Mouse (Mus musculus) embryonic facial prominence, embryonic 11.5 days (tissue): ENCODE results near the gene Nid1. TPM values are rescaled to one million over a fixed set of nuclear protein-coding genes. Genes with fewer than 3 reads are reported as not detected.

Experiments used
- ATAC-seq: fragments of 200-750 bp; cut with Nextera tagmentation; replicated peaks from 2 replicates; pipeline ENCODE4 v1.8.0; 2017; ENCODE audit warnings: low read depth; ENCODE audit not compliant: insufficient number of reproducible peaks, low FRiP score, low TSS enrichment
- DNase-seq: peaks from one replicate; pipeline ENCODE4 v3.0.0-alpha.2; 2015; ENCODE audit warnings: low spot score
- H3K27ac ChIP-seq: fragments of 300-500 bp; sonication (generic); replicated peaks from 2 replicates; pipeline ENCODE4 v1.5.1; 2014; ENCODE audit warnings: mild to moderate bottlenecking, low read depth, low read length, control low read depth
- H3K27me3 ChIP-seq: fragments of 300-500 bp; sonication (generic); 2 replicates; pipeline ENCODE4 v1.6.1; 2014; ENCODE audit warnings: mild to moderate bottlenecking, low read length, moderate library complexity, mixed read lengths; ENCODE audit not compliant: control insufficient read depth, insufficient read depth
- H3K36me3 ChIP-seq: fragments of 300-500 bp; sonication (generic); replicated peaks from 2 replicates; pipeline ENCODE4 v1.6.1; 2014; ENCODE audit warnings: low read depth, mild to moderate bottlenecking, low read length, moderate library complexity, mixed read lengths; ENCODE audit not compliant: control insufficient read depth, insufficient read depth
- H3K4me1 ChIP-seq: fragments of 300-500 bp; sonication (generic); 2 replicates; pipeline ENCODE4 v1.6.1; 2014; ENCODE audit warnings: low read length, mixed read lengths; ENCODE audit not compliant: control insufficient read depth, insufficient read depth
- H3K4me2 ChIP-seq: fragments of 300-500 bp; sonication (generic); 2 replicates; pipeline ENCODE4 v1.6.1; 2014; ENCODE audit warnings: low read depth, mild to moderate bottlenecking, control low read depth, low read length, moderate library complexity
- H3K4me3 ChIP-seq: fragments of 300-500 bp; sonication (generic); 2 replicates; pipeline ENCODE4 v1.5.1; 2014; ENCODE audit warnings: low read depth, low read length, control low read depth
- H3K9ac ChIP-seq: fragments of 300-500 bp; sonication (generic); replicated peaks from 2 replicates; pipeline ENCODE4 v1.6.1; 2014; ENCODE audit warnings: mild to moderate bottlenecking, control low read depth, low read length
- H3K9me3 ChIP-seq: fragments of 300-500 bp; sonication (generic); replicated peaks from 2 replicates; pipeline ENCODE4 v1.6.1; 2016; ENCODE audit warnings: mild to moderate bottlenecking, low read length, inconsistent platforms, mixed read lengths; ENCODE audit not compliant: control insufficient read depth
- WGBS: fragments of 180-500 bp; shearing (Covaris S2); extraction: QIAGEN DNeasy Blood & Tissue Kit; methylation state at CpG from one replicate; pipeline ENCODE4 v1.1.7; 2014; 5-methylcytosine and 5-hydroxymethylcytosine counted together
- polyA plus RNA-seq: library from polyadenylated mRNA; unstranded; fragments of >200 nt; fragmentation: Nextera tagmentation; extraction: Ambion mirVana; gene quantifications from 2 replicates; pipeline ENCODE4 v1.2.1, GENCODE M21; 2014

The Nid1 gene
- polyA plus RNA-seq, 1 experiment from 2014 or later: 54.8 TPM

DNA sequence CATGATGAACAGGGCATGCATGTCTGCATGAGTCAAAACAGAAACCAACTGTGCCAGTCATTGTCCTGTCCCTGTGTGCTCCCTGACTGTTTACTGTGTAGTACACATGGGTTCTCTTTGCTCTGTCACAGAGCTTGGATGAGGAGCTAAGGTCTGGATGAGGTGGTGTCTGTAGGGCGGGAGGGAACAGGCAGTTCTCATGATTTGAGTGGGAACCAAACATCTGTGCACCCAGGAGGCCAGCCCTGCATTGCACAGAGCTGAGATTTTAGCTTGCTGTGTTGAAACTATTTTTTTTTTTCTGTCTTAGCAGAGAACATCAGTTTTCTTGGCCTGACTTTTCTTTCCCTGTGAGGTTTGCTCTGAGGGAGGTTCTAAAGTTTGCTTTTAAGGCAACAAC is 50.5 kb downstream of the Nid1 start:
- Histone ChIP-seq H3K27me3 (no peaks in the 10 kb centered on the region), H3K9ac (no peak overlapping the region), H3K4me1 (no peaks in the 10 kb centered on the region), H3K27ac (no peak overlapping the region), H3K36me3 (no peaks in the 10 kb centered on the region), H3K4me3 (no peak overlapping the region), H3K4me2 (no peak overlapping the region), H3K9me3 (no peaks in the 10 kb centered on the region)
- DNase-seq: no peak
- WGBS: 95% methylated on average over 1 of the region's 1 CpGs
- no peak for ATAC-seq

DNA sequence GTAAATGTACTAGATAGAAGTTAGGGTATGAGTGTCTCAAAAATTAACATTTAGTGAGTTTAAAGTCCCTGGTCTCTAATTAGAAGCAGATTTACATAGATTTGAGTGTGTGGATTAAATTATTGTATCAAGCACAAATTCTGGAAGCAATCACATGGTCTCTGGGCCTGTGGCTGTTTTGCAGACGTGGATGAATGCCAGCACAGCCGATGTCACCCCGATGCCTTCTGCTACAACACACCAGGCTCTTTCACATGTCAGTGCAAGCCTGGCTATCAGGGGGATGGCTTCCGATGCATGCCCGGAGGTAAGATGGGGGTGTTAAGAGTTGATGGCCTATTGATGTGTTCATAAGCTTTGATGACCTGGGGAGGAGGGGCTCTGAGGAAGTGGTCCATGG is 52.5 kb downstream of the Nid1 start:
- Histone ChIP-seq H3K36me3 (no peaks in the 10 kb centered on the region), H3K27me3 (no peaks in the 10 kb centered on the region), H3K9me3 (no peaks in the 10 kb centered on the region), H3K9ac (no peak overlapping the region), H3K27ac (no peak overlapping the region), H3K4me1 (no peaks in the 10 kb centered on the region), H3K4me2 (no peak overlapping the region), H3K4me3 (no peak overlapping the region)
- DNase-seq: peak; percentile 45
- 42% methylated on average over 5 of the region's 5 CpGs for WGBS
- no peak; the same call in 1 of the 2 replicates for ATAC-seq

DNA sequence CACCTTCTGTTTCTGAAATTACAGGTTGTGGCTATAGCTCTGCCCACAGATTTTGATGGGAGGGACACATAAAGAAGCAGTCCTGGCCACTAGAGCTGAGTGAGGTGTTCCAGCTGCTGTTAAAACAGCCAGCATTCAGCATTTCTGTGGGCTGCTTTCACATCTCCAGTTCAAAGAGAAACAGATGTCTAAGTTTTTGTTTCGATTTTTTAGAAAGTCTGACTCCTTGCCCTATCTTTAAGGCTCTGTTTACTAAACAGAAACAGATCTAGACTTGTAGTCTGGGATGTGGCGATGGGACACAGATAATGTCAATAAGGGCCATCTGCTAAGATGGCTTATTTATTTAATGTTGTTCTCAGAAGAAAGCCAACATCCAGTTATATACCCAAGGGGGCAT is 54.8 kb downstream of the Nid1 start:
- Histone ChIP-seq H3K27ac (no peak overlapping the region; the same call in 1 of the 2 replicates), H3K4me2 (no peak overlapping the region), H3K9me3 (no peaks in the 10 kb centered on the region), H3K36me3 (no peaks in the 10 kb centered on the region), H3K4me1 (no peaks in the 10 kb centered on the region), H3K4me3 (no peak overlapping the region), H3K9ac (no peak overlapping the region), H3K27me3 (no peaks in the 10 kb centered on the region)
- ATAC-seq (no peak), DNase-seq (peak; percentile 17)
- WGBS: 55% methylated on average over 2 of the region's 2 CpGs

DNA sequence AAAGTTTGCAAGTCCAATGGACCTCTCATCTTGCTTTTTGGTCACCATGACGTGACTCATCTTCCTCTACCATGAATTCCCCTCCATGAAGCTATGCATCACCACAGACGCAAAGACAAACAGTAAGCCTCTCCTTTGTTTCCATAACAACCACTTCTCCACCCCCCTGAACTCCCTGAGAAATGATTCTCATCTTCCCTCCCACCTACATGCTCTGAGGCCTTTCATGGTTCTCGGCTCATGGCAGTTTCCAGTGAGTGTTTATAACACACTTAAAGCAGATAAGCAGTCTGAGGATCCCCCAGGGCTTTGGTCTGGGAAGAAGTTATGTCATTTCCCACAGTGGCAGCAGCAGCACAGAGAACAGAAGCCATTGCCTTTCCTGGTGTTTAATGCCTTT is 56.2 kb downstream of the Nid1 start:
- 67% methylated on average over 3 of the region's 3 CpGs for WGBS

DNA sequence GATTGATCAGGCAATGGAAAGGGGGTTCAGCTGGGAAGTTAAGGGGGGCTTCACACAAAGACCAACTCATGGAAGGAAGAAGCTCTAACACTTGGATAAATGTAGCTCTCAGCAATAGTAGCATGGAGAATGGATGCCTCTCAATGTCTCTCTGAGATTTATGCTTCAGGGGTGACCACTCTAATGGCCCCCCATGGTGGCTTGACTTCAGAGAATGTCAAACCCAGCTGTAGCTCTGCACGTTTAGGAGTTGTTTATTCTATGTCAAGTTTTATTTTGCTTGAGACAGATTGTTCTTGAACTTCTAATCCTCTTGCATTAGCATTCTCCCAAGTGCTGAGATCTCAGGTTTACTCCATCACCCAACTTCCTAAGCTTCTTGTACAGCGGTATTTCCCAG is 60.7 kb downstream of the Nid1 start:
- H3K4me2 ChIP-seq: no peak overlapping the region
- H3K36me3 ChIP-seq: no peaks in the 10 kb centered on the region
- WGBS: 81% methylated on average over 2 of the region's 2 CpGs
- DNase-seq: no peak
- H3K4me1 ChIP-seq: no peaks in the 10 kb centered on the region
- H3K9ac ChIP-seq: no peak overlapping the region
- no peak overlapping the region for H3K4me3 ChIP-seq
- H3K9me3 ChIP-seq: no peaks in the 10 kb centered on the region
- H3K27me3 ChIP-seq: no peaks in the 10 kb centered on the region
- H3K27ac ChIP-seq: no peak overlapping the region
- ATAC-seq: no peak

More for the DNA sequence above, 56.2 kb downstream of the Nid1 start:
- DNase-seq: no peak
- Histone ChIP-seq H3K4me1 (no peaks in the 10 kb centered on the region), H3K27me3 (no peaks in the 10 kb centered on the region), H3K4me3 (no peak overlapping the region), H3K36me3 (no peaks in the 10 kb centered on the region), H3K4me2 (no peak overlapping the region), H3K9ac (no peak overlapping the region), H3K9me3 (no peaks in the 10 kb centered on the region), H3K27ac (no peak overlapping the region)
- no peak for ATAC-seq

DNA sequence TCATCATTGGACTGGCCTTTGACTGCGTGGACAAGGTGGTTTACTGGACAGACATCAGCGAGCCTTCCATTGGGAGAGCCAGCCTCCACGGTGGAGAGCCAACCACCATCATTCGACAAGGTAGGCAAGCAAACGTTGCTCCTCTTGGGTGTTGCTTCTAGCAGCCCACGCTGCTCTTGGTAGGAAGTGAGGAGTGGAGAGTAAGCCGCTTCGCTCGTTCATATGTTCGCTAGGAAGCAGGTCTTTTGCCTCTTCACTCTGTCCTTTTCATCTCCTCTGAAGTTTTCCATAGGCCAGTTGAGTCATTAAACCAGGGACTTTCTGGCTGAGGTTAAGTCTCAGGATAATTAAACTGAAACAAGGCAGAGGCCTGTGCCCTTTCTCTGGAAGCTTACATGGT is 65.1 kb downstream of the Nid1 start:
- Histone ChIP-seq H3K4me1 (no peaks in the 10 kb centered on the region), H3K27me3 (no peaks in the 10 kb centered on the region), H3K27ac (no peak overlapping the region), H3K36me3 (no peaks in the 10 kb centered on the region), H3K9ac (no peak overlapping the region), H3K9me3 (no peaks in the 10 kb centered on the region), H3K4me3 (no peak overlapping the region), H3K4me2 (no peak overlapping the region)
- no peak for ATAC-seq
- WGBS: 93% methylated on average over 10 of the region's 10 CpGs
- DNase-seq: no peak

DNA sequence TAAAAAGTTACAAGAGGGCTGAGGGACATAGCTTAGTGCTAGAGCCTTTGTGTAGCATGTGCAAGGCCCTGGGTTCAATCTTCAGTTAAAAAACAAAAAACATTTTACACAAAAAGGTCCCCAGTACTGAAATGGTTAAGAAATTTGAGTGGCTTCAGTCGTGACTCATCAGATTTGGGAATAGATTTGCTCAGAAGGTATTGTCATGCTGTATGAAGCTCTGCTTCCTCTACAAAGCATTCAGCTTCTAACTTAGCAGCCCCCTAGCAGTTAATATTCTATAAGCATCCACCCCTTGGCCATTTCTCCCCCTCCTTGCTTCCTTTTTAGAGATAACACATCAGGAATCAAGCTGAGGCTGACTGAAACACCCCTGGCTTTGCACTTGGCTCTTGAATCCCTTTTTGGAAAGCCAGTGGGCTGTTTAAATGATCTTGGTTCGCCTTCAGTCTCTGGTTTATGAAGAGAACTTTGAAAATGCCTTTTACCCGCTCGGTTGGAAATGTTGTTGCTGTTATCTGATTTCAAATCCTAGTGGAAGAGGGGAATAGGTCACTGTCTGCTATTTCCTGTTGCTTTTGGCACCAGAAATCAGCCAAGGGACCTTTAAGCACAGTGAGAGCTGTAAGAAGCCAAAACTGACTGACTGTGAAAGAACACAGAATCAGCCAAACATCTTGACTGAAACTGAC is 66.5 kb downstream of the Nid1 start:
- H3K9ac ChIP-seq: no peak overlapping the region
- ATAC-seq (no peak), DNase-seq (peak; percentile 3)
- no peak overlapping the region for H3K4me3 ChIP-seq
- H3K36me3 ChIP-seq: no peaks in the 10 kb centered on the region
- no peaks in the 10 kb centered on the region for H3K27me3 ChIP-seq
- WGBS: 53% methylated on average over 4 of the region's 4 CpGs
- H3K27ac ChIP-seq: no peak overlapping the region
- no peaks in the 10 kb centered on the region for H3K9me3 ChIP-seq
- H3K4me1 ChIP-seq: no peaks in the 10 kb centered on the region
- H3K4me2 ChIP-seq: no peak overlapping the region

DNA sequence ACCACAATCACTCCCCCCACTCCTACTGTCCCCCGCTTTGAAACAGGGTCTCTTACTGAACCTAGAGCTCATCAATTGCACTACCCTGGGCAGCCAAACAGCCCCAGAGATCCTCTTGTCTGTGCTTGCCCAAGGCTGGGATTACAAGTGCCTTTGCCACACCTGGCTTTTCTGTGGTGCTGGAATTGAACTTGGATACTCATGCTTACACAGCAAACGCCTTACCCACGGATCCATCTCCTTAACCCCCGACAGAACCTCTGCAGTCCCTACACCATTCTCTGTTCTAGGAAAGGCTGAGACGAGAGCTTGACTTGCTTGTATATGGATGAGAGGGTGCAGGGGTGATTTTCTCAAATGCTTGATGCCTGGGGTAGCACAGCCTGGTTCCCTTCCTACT is 67.7 kb downstream of the Nid1 start:
- Histone ChIP-seq H3K9me3 (no peaks in the 10 kb centered on the region), H3K4me3 (no peak overlapping the region), H3K9ac (no peak overlapping the region), H3K27ac (no peak overlapping the region), H3K27me3 (no peaks in the 10 kb centered on the region), H3K4me2 (no peak overlapping the region), H3K36me3 (no peaks in the 10 kb centered on the region), H3K4me1 (no peaks in the 10 kb centered on the region)
- 90% methylated on average over 5 of the region's 5 CpGs for WGBS
- ATAC-seq (no peak), DNase-seq (no peak)
